Mouse (Mus musculus) forebrain, embryonic 15.5 days (tissue): ENCODE measurements at regions not wholly inside any gene's neighbourhood (a gene's known extent, or its start where the extent isn't known, plus 50 kb on each side); places are given as distances from the start of the nearest gene placed in this dataset.

Source experiments
- ATAC-seq: fragments of 200-750 bp; cut with Nextera tagmentation; replicated peaks from 2 replicates; pipeline ENCODE4 v1.8.0; 2017; ENCODE audit warnings: mild to moderate bottlenecking, moderate TSS enrichment, moderate library complexity
- H3K27ac ChIP-seq: fragments of 300-500 bp; sonication (generic); replicated peaks from 2 replicates; pipeline ENCODE4 v1.5.1; 2015; ENCODE audit warnings: mild to moderate bottlenecking, inconsistent platforms
- H3K27me3 ChIP-seq: fragments of 300-500 bp; sonication (generic); 2 replicates; pipeline ENCODE4 v1.6.1; 2015; ENCODE audit warnings: inconsistent platforms
- H3K36me3 ChIP-seq: fragments of 300-500 bp; sonication (generic); 2 replicates; pipeline ENCODE4 v1.6.1; 2015; ENCODE audit warnings: mild to moderate bottlenecking, inconsistent platforms
- H3K4me1 ChIP-seq: fragments of 300-500 bp; sonication (generic); 2 replicates; pipeline ENCODE4 v1.6.1; 2015; ENCODE audit warnings: inconsistent platforms
- H3K4me2 ChIP-seq: fragments of 300-500 bp; sonication (generic); replicated peaks from 2 replicates; pipeline ENCODE4 v1.6.1; 2015; ENCODE audit warnings: mild to moderate bottlenecking, inconsistent platforms
- H3K4me3 ChIP-seq: fragments of 300-500 bp; sonication (generic); 2 replicates; pipeline ENCODE4 v1.5.1; 2015; ENCODE audit warnings: mild to moderate bottlenecking, inconsistent platforms
- H3K9ac ChIP-seq: fragments of 300-500 bp; sonication (generic); replicated peaks from 2 replicates; pipeline ENCODE4 v1.6.1; 2015; ENCODE audit warnings: mild to moderate bottlenecking, inconsistent platforms
- H3K9me3 ChIP-seq: fragments of 300-500 bp; sonication (generic); 2 replicates; pipeline ENCODE4 v1.6.1; 2016; ENCODE audit warnings: inconsistent platforms
- WGBS: fragments of 180-500 bp; shearing (Covaris S2); methylation state at CpG from one replicate; pipeline ENCODE4 v1.1.7; 2015; ENCODE audit warnings: mixed read lengths; 5-methylcytosine and 5-hydroxymethylcytosine counted together

- 49% methylated on average over 4 of the region's 4 CpGs for WGBS
- Histone ChIP-seq H3K27me3 (no peaks in the 10 kb centered on the region), H3K4me3 (no peak overlapping the region), H3K4me1 (no peaks in the 10 kb centered on the region), H3K9me3 (no peaks in the 10 kb centered on the region; the same call in 1 of the 2 replicates), H3K36me3 (no peaks in the 10 kb centered on the region), H3K9ac (no peak overlapping the region), H3K4me2 (no peak overlapping the region), H3K27ac (no peak overlapping the region)
- ATAC-seq, result peak; percentile 81
These were observed 194.5 kb downstream of the Ctag2 start for GRCm38 (mm10) chrX:65241861-65242525.

DNA sequence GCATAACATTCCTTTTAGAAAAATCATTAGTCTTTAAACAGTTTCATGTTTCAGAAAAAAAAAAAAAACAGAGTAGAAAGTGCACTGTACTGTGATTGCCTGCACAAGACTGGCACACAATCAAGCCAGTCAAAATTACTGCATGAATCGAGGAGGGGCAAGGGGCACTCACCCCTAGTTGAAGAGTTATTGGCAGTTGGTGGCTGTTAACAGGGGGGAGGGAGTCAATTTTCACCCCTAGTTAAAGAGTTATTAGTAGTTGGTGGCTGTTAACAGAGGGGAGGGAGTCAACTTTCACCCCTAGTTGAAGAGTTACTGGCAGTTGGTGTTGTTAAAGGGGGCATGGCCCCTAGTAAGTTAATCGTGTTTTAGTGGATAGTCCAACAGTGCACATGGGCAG is 205.3 kb downstream of the Ctag2 start:
- H3K9ac ChIP-seq, result no peak overlapping the region
- no peaks in the 10 kb centered on the region for H3K27me3 ChIP-seq
- ATAC-seq, result no peak
- no peak overlapping the region for H3K27ac ChIP-seq
- 85% methylated on average over 2 of the region's 2 CpGs for WGBS
- no peaks in the 10 kb centered on the region for H3K36me3 ChIP-seq
- no peak overlapping the region for H3K4me2 ChIP-seq
- no peaks in the 10 kb centered on the region for H3K9me3 ChIP-seq
- H3K4me1 ChIP-seq, result no peaks in the 10 kb centered on the region
- H3K4me3 ChIP-seq, result no peak overlapping the region
